Mouse (Mus musculus): Measurements from ENCODE around the gene Pcyox1.
"Not testable (repeated sequence)": the region's sequence is repeated elsewhere in the genome, so short reads cannot be mapped to it uniquely, and the experiment has no call there.

The Pcyox1 gene

GRCm38 (mm10) chr6:86366125-86366852 lies 30.7 kb downstream of the Pcyox1 start:
- DNase-seq (ENCODE audit: low read depth, low spot score): peak; percentile 75

GRCm38 (mm10) chr6:86365371-86366124 lies 31.4 kb downstream of the Pcyox1 start, which contains the start of gene Fam136a:
Fam136a (plus strand) TSS chr6:86365646.
- peak; percentile 99 for DNase-seq (ENCODE audit: low read depth, low spot score)

- DNase-seq (ENCODE audit: low read depth, low spot score): peak; percentile 76
Measured at GRCm38 (mm10) chr6:86364442-86365141, 32.4 kb downstream of the Pcyox1 start.

GRCm38 (mm10) chr6:86361373-86361772 lies 35.6 kb downstream of the Pcyox1 start:
- DNase-seq (ENCODE audit: low read depth, low spot score): no peak

- DNase-seq (ENCODE audit: low read depth, low spot score): no peak
Measured at GRCm38 (mm10) chr6:86360691-86361090, 36.3 kb downstream of the Pcyox1 start.

- no peak for DNase-seq (ENCODE audit: low read depth, low spot score)
Measured at GRCm38 (mm10) chr6:86356956-86357355, 40.0 kb downstream of the Pcyox1 start.

GRCm38 (mm10) chr6:86354948-86355347 lies 42.0 kb downstream of the Pcyox1 start:
- DNase-seq (ENCODE audit: low read depth, low spot score): peak; percentile 30

GRCm38 (mm10) chr6:86349257-86349656 lies 47.7 kb downstream of the Pcyox1 start:
- DNase-seq (ENCODE audit: low read depth, low spot score): peak; percentile 41

GRCm38 (mm10) chr6:86346063-86346462 lies 50.9 kb downstream of the Pcyox1 start:
- no peak for DNase-seq (ENCODE audit: low read depth, low spot score)

- no peak for DNase-seq (ENCODE audit: low read depth, low spot score)
Measured at GRCm38 (mm10) chr6:86343656-86344055, 53.3 kb downstream of the Pcyox1 start.

GRCm38 (mm10) chr6:86336340-86336739 lies 60.6 kb downstream of the Pcyox1 start:
- DNase-seq (ENCODE audit: low read depth, low spot score): not testable (repeated sequence)

All from A20 (cell line).